Mouse (Mus musculus) hindbrain, embryonic 11.5 days (tissue): ENCODE results near the gene B4galt2. TPM values are rescaled to one million over a fixed set of nuclear protein-coding genes. Genes with fewer than 3 reads are reported as not detected.

Source experiments
- polyA plus RNA-seq: library from polyadenylated mRNA; unstranded; fragments of >200 nt; fragmentation: Nextera tagmentation; extraction: Ambion mirVana; gene quantifications from 2 replicates; pipeline ENCODE4 v1.2.1, GENCODE M21; 2014

Gene B4galt2
- polyA plus RNA-seq, 1 experiment from 2014 or later, result 27.3 TPM

Other genes with a start within 250 kb of the B4galt2 start
- gene Dmap1, start 201.2 kb downstream of the B4galt2 start, polyA plus RNA-seq, result 76.1 and 82.2 TPM in 2 replicates
- gene Gm12845, start 159.1 kb downstream of the B4galt2 start, polyA plus RNA-seq, result not detected in 2 replicates
- gene Klf17, start 117.8 kb downstream of the B4galt2 start, polyA plus RNA-seq, result not detected in 2 replicates
- 6.2 and 7.1 TPM in 2 replicates for gene Slc6a9, start 49.0 kb downstream of the B4galt2 start, polyA plus RNA-seq
- gene Ccdc24, start 10.9 kb downstream of the B4galt2 start, polyA plus RNA-seq, result 1.7 and 1.8 TPM in 2 replicates
- 233 and 246 TPM in 2 replicates for gene Atp6v0b, start 3.8 kb upstream of the B4galt2 start, polyA plus RNA-seq
- gene Dph2, start 8.5 kb upstream of the B4galt2 start, polyA plus RNA-seq, result 21.0 and 26.8 TPM in 2 replicates
- 43.8 and 54.5 TPM in 2 replicates for gene Ipo13, start 31.5 kb upstream of the B4galt2 start, polyA plus RNA-seq
- gene Artn, start 46.3 kb upstream of the B4galt2 start, polyA plus RNA-seq, result 1.6 and 1.8 TPM in 2 replicates